Mouse (Mus musculus): ENCODE data around the gene Ftsj1. TPM values are rescaled to one million over a fixed set of nuclear protein-coding genes. Genes with fewer than 3 reads are reported as not detected.

Gene Ftsj1
- total and polyA plus RNA-seq, 3 experiments: 51.8 to 124 TPM; not detected in 1

DNA sequence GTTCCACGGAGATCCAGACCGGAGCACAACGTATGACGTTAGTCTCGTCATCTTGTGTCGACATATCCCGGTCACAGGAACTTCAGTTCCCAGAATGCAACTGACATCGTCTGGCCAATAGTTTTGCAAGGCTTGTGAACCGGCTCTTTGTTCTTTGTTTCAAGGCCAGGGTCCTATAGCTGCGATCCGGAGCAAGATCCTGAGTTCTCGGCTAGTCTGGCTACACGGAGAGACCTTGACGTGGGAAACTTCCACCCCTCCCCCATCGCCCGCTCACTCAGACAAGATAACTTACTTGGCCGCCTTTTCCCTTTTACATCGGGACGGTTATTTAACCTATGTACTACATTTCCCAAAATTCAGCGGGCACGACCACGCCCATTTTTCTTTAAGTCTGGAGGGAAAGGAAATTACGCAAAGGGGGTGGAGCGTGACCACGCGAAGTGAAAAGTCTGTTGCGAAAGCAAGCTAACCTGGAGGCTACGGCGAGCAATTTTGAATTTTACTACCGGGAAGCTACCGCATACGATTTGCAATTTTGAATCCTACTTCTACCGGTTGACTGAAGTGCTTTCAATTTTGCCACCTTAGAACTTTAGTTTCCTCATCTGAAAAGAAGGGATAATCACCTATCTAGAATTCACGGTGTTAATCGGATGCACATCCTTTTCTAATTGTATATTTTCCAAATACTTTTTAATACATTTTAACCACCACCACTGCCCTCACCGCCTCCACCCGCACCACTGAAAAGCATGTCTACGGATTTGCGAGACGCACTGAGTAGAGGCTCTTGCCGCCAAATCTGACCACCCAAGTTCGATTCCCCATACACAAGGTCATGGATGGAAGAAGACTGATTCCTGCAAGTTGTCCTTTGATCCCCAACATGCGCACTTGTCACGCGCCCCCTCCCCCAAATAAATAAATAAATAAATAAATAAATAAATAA, at the start of gene Ftsj1 (continued):
- no peak for TF ChIP-seq E2F4 (IDR thresholded peaks at IDR 0.05; ENCODE audit: borderline replicate concordance, low read depth, low read length)
- no peak for TF ChIP-seq CTCF (IDR thresholded peaks at IDR 0.05 in 2 of 3, conservative IDR thresholded peaks at IDR 0.05 in 1 of 3; ENCODE audit: control insufficient read depth in 1 of 3, insufficient read depth in 1 of 3, low read depth in 2 of 3, low read length in 3 of 3, poor library complexity in 1 of 3, severe bottlenecking in 1 of 3)
- peak; percentile 91 for TF ChIP-seq MYC (IDR thresholded peaks at IDR 0.05; ENCODE audit: low read depth, low read length)
- no peak for TF ChIP-seq EP300 (IDR thresholded peaks at IDR 0.05; ENCODE audit: low read depth in 1 of 2, low read length in 2 of 2)
- peak; percentile 89 for TF ChIP-seq KAT2A (conservative IDR thresholded peaks at IDR 0.05; ENCODE audit: low read depth, low read length)

GRCm38 (mm10) chrX:8288621-8289020, 36.4 kb upstream of the Ftsj1 start:
- H3K9ac ChIP-seq (ENCODE audit: control insufficient read depth, low read depth, low read length, poor library complexity, severe bottlenecking): no peak overlapping the region
- no peaks in the 10 kb centered on the region for H3K27me3 ChIP-seq (ENCODE audit: control insufficient read depth in 1 of 2, insufficient read depth in 2 of 2, low read length in 2 of 2)
- TF ChIP-seq MAX (IDR thresholded peaks at IDR 0.05; ENCODE audit: low read length) (no peak), MAFK (IDR thresholded peaks at IDR 0.05; ENCODE audit: borderline replicate concordance, low read depth, low read length) (no peak), RAD21 (IDR thresholded peaks at IDR 0.05; ENCODE audit: low read depth, low read length) (no peak), MEF2A (IDR thresholded peaks at IDR 0.05; ENCODE audit: extremely low read depth, insufficient replicate concordance, low read depth, low read length, poor library complexity, severe bottlenecking) (no peak), TBP (IDR thresholded peaks at IDR 0.05; ENCODE audit: low read depth, low read length) (no peak), USF1 (IDR thresholded peaks at IDR 0.05; ENCODE audit: low read depth, low read length) (no peak)
- no peaks in the 10 kb centered on the region for H3K79me2 ChIP-seq (ENCODE audit: control insufficient read depth, insufficient read depth, low read length, poor library complexity)
- H3K9me3 ChIP-seq (replicated peaks; ENCODE audit: insufficient read depth, low read length): no peaks in the 10 kb centered on the region
- H3K4me3 ChIP-seq (ENCODE audit: control insufficient read depth in 1 of 2, insufficient read depth in 1 of 2, low read depth in 2 of 2, low read length in 2 of 2): no peak overlapping the region
- H3K27ac ChIP-seq (ENCODE audit: control insufficient read depth, low read depth, low read length): no peak overlapping the region
- peaks cover 0 to 3% of the 10 kb centered on the region in 2 experiments; a peak in 1 of 4 replicates for H3K4me1 ChIP-seq (ENCODE audit: control insufficient read depth in 1 of 2, insufficient read depth in 2 of 2, low read length in 2 of 2)
- no peaks in the 10 kb centered on the region; a peak in 1 of 4 replicates for H3K36me3 ChIP-seq (ENCODE audit: control insufficient read depth in 1 of 2, insufficient read depth in 2 of 2, low read length in 2 of 2)
- no peak for DNase-seq (ENCODE audit: low read depth, low spot score)

DNA sequence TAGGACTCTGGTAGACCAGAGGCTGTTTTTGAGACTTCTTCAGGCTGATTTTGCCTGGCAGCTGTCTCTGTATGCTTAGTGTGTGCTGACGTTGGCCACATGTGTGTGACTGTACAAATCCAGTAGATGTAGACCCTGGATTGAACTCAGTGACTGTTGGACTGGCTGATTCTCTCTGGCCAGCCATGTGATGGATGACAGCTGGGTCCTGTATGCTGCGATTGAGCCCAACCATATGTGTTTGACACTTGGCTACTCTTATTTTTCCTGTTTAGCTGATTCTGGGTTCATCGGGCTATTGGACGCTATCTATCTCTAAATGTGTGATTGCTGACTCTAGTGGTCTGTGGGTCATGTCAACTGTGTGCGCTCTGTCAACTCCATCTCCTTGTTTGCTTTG, 21.9 kb upstream of the Ftsj1 start:
- peaks cover 0 to 6% of the 10 kb centered on the region in 2 experiments; a peak in 2 of 4 replicates for H3K36me3 ChIP-seq (ENCODE audit: control insufficient read depth in 1 of 2, insufficient read depth in 2 of 2, low read length in 2 of 2)
- peaks cover 2 to 8% of the 10 kb centered on the region in 2 experiments for H3K4me1 ChIP-seq (ENCODE audit: control insufficient read depth in 1 of 2, insufficient read depth in 2 of 2, low read length in 2 of 2)
- H3K27ac ChIP-seq (ENCODE audit: control insufficient read depth, low read depth, low read length): no peak overlapping the region
- no peaks in the 10 kb centered on the region for H3K27me3 ChIP-seq (ENCODE audit: control insufficient read depth in 1 of 2, insufficient read depth in 2 of 2, low read length in 2 of 2)
- no peaks in the 10 kb centered on the region for H3K9me3 ChIP-seq (replicated peaks; ENCODE audit: insufficient read depth, low read length)
- no peak overlapping the region for H3K4me3 ChIP-seq (ENCODE audit: control insufficient read depth in 1 of 2, insufficient read depth in 1 of 2, low read depth in 2 of 2, low read length in 2 of 2)
- TF ChIP-seq ETS1 (IDR thresholded peaks at IDR 0.05; ENCODE audit: low read depth, low read length) (no peak), USF2 (IDR thresholded peaks at IDR 0.05; ENCODE audit: borderline replicate concordance in 1 of 2, insufficient read depth in 1 of 2, low read depth in 1 of 2, low read length in 2 of 2) (no peak), MYB (IDR thresholded peaks at IDR 0.05; ENCODE audit: low read depth, low read length) (no peak), CHD1 (IDR thresholded peaks at IDR 0.05; ENCODE audit: low read depth, low read length) (no peak), MXI1 (IDR thresholded peaks at IDR 0.05; ENCODE audit: low read depth, low read length) (no peak), RAD21 (IDR thresholded peaks at IDR 0.05; ENCODE audit: low read depth, low read length) (no peak), SIN3A (IDR thresholded peaks at IDR 0.05; ENCODE audit: low read length) (no peak), CTCF (IDR thresholded peaks at IDR 0.05 in 2 of 3, conservative IDR thresholded peaks at IDR 0.05 in 1 of 3; ENCODE audit: control insufficient read depth in 1 of 3, insufficient read depth in 1 of 3, low read depth in 2 of 3, low read length in 3 of 3, poor library complexity in 1 of 3, severe bottlenecking in 1 of 3) (no peak), POLR2AphosphoS2 (IDR thresholded peaks at IDR 0.05; ENCODE audit: low read length) (no peak), RCOR1 (IDR thresholded peaks at IDR 0.05; ENCODE audit: low read depth, low read length) (no peak), BHLHE40 (IDR thresholded peaks at IDR 0.05; ENCODE audit: borderline replicate concordance, low read depth, low read length) (no peak), MAX (IDR thresholded peaks at IDR 0.05; ENCODE audit: low read length) (no peak), GATA1 (IDR thresholded peaks at IDR 0.05; ENCODE audit: low read depth, low read length) (no peak), SMC3 (IDR thresholded peaks at IDR 0.05; ENCODE audit: low read depth, low read length) (no peak), JUND (IDR thresholded peaks at IDR 0.05; ENCODE audit: low read depth, low read length) (no peak), POLR2A (IDR thresholded peaks at IDR 0.05; ENCODE audit: control insufficient read depth in 1 of 2, insufficient read depth in 1 of 2, low read depth in 1 of 2, low read length in 2 of 2, poor library complexity in 1 of 2) (no peak), ZMIZ1 (IDR thresholded peaks at IDR 0.05; ENCODE audit: low read depth, low read length) (no peak)
- no peak overlapping the region for H3K9ac ChIP-seq (ENCODE audit: control insufficient read depth, low read depth, low read length, poor library complexity, severe bottlenecking)
- H3K79me2 ChIP-seq (ENCODE audit: control insufficient read depth, insufficient read depth, low read length, poor library complexity): no peaks in the 10 kb centered on the region; the same call in 1 of the 2 replicates
- no peak for DNase-seq (ENCODE audit: low read depth, low spot score)
